Mouse (Mus musculus) MEL (cell line): ENCODE measurements around the gene Helt. TPM values are rescaled to one million over a fixed set of nuclear protein-coding genes. Genes with fewer than 3 reads are reported as not detected.

Experiments
- DNase-seq: peaks from one replicate; pipeline ENCODE4 v3.0.0; 2011; ENCODE audit warnings: low read depth, low spot score
- H3K27ac ChIP-seq: 2 replicates; pipeline ENCODE4 v1.5.1; 2012; ENCODE audit warnings: low read depth, mild to moderate bottlenecking, control low read depth, low read length, moderate library complexity; ENCODE audit not compliant: control insufficient read depth
- H3K27me3 ChIP-seq, 2 experiments: fragments of 150-350 bp in 1 of 2; sonication (generic) in 1 of 2; 2 replicates each; pipeline ENCODE4 v1.6.1; 2012; ENCODE audit warnings: low read length in 2 of 2, mild to moderate bottlenecking in 2 of 2, improper control_type of control experiment in 1 of 2, moderate library complexity in 1 of 2; ENCODE audit not compliant: insufficient read depth in 2 of 2, control insufficient read depth in 1 of 2
- H3K36me3 ChIP-seq, 2 experiments: 2 replicates each; pipeline ENCODE4 v1.6.1; 2012 to 2014; ENCODE audit warnings: low read length in 2 of 2, improper control_type of control experiment in 1 of 2, inconsistent platforms in 1 of 2, mild to moderate bottlenecking in 1 of 2; ENCODE audit not compliant: insufficient read depth in 2 of 2, control insufficient read depth in 1 of 2
- H3K4me1 ChIP-seq, 2 experiments: fragments of 150-350 bp in 1 of 2; sonication (generic) in 1 of 2; 2 replicates each; pipeline ENCODE4 v1.6.1; 2012; ENCODE audit warnings: low read length in 2 of 2, improper control_type of control experiment in 1 of 2, mild to moderate bottlenecking in 1 of 2; ENCODE audit not compliant: insufficient read depth in 2 of 2, control insufficient read depth in 1 of 2
- H3K4me3 ChIP-seq, 2 experiments: fragments of 150-350 bp in 1 of 2; sonication (generic) in 1 of 2; 2 replicates each; pipeline ENCODE4 v1.5.1; 2012; ENCODE audit warnings: low read depth in 2 of 2, low read length in 2 of 2, mild to moderate bottlenecking in 2 of 2, moderate library complexity in 2 of 2, control low read depth in 1 of 2, improper control_type of control experiment in 1 of 2; ENCODE audit not compliant: control insufficient read depth in 1 of 2, insufficient read depth in 1 of 2
- H3K79me2 ChIP-seq: 2 replicates; pipeline ENCODE4 v1.6.1; 2012; ENCODE audit warnings: mild to moderate bottlenecking, low read length, moderate library complexity; ENCODE audit not compliant: control insufficient read depth, poor library complexity, insufficient read depth
- H3K9ac ChIP-seq: 2 replicates; pipeline ENCODE4 v1.6.1; 2012; ENCODE audit warnings: low read depth, mild to moderate bottlenecking, control low read depth, low read length, moderate library complexity; ENCODE audit not compliant: control insufficient read depth, poor library complexity, severe bottlenecking
- H3K9me3 ChIP-seq: fragments of 150-350 bp; sonication (generic); replicated peaks from 2 replicates; pipeline ENCODE4 v1.6.1; 2012; ENCODE audit warnings: mild to moderate bottlenecking, low read length, improper control_type of control experiment, moderate library complexity; ENCODE audit not compliant: insufficient read depth
- E2F4 ChIP-seq: IDR thresholded peaks from 2 replicates; pipeline ENCODE4 v1.6.1; 2011; ENCODE audit warnings: low read depth, low read length, improper control_type of control experiment, borderline replicate concordance
- ELF1 ChIP-seq: IDR thresholded peaks from 2 replicates; pipeline ENCODE4 v1.6.1; 2014; ENCODE audit warnings: low read depth, mild to moderate bottlenecking, inconsistent platforms, low read length, improper control_type of control experiment, moderate library complexity
- EP300 ChIP-seq, 2 experiments: IDR thresholded peaks; 2 replicates each; pipeline ENCODE4 v1.6.1; 2011; ENCODE audit warnings: improper control_type of control experiment in 2 of 2, low read length in 2 of 2, low read depth in 1 of 2, mild to moderate bottlenecking in 1 of 2
- ETS1 ChIP-seq: IDR thresholded peaks from 2 replicates; pipeline ENCODE4 v1.6.1; 2012; ENCODE audit warnings: low read depth, mild to moderate bottlenecking, inconsistent platforms, low read length, improper control_type of control experiment, moderate library complexity
- GABPA ChIP-seq: IDR thresholded peaks from 2 replicates; pipeline ENCODE4 v1.6.1; 2012; ENCODE audit warnings: low read depth, mild to moderate bottlenecking, inconsistent platforms, low read length, improper control_type of control experiment, moderate library complexity
- GATA1 ChIP-seq: IDR thresholded peaks from 2 replicates; pipeline ENCODE4 v1.6.1; 2011; ENCODE audit warnings: low read depth, low read length, improper control_type of control experiment
- MAFK ChIP-seq: IDR thresholded peaks from 2 replicates; pipeline ENCODE4 v1.6.1; 2011; ENCODE audit warnings: low read depth, mild to moderate bottlenecking, low read length, improper control_type of control experiment, borderline replicate concordance
- MAX ChIP-seq: IDR thresholded peaks from 2 replicates; pipeline ENCODE4 v1.6.1; 2011; ENCODE audit warnings: low read length, improper control_type of control experiment
- MYB ChIP-seq: IDR thresholded peaks from 2 replicates; pipeline ENCODE4 v1.6.1; 2011; ENCODE audit warnings: mild to moderate bottlenecking, low read depth, low read length, improper control_type of control experiment
- POLR2A ChIP-seq, 2 experiments: IDR thresholded peaks; 2 replicates each; pipeline ENCODE4 v1.6.1; 2011 to 2012; ENCODE audit warnings: low read length in 2 of 2, mild to moderate bottlenecking in 2 of 2, control low read depth in 1 of 2, improper control_type of control experiment in 1 of 2, low read depth in 1 of 2, moderate library complexity in 1 of 2; ENCODE audit not compliant: control insufficient read depth in 1 of 2, insufficient read depth in 1 of 2, poor library complexity in 1 of 2
- RAD21 ChIP-seq: IDR thresholded peaks from 2 replicates; pipeline ENCODE4 v1.6.1; 2011; ENCODE audit warnings: mild to moderate bottlenecking, low read depth, low read length, improper control_type of control experiment
- RCOR1 ChIP-seq: IDR thresholded peaks from 2 replicates; pipeline ENCODE4 v1.6.1; 2012; ENCODE audit warnings: low read depth, mild to moderate bottlenecking, inconsistent platforms, low read length, improper control_type of control experiment
- UBTF ChIP-seq: IDR thresholded peaks from 2 replicates; pipeline ENCODE4 v1.6.1; 2012; ENCODE audit warnings: low read depth, mild to moderate bottlenecking, inconsistent platforms, low read length, improper control_type of control experiment, moderate library complexity, borderline replicate concordance; ENCODE audit not compliant: insufficient read depth
- ZC3H11A ChIP-seq: IDR thresholded peaks from 2 replicates; pipeline ENCODE4 v1.6.1; 2012; ENCODE audit warnings: low read depth, mild to moderate bottlenecking, inconsistent platforms, low read length, improper control_type of control experiment
- ZNF384 ChIP-seq: IDR thresholded peaks from 2 replicates; pipeline ENCODE4 v1.6.1; 2012; ENCODE audit warnings: low read depth, mild to moderate bottlenecking, inconsistent platforms, low read length, improper control_type of control experiment
- polyA plus RNA-seq, 2 experiments: library from polyadenylated mRNA; stranded (reverse) in 1 of 2; unstranded in 1 of 2; fragments of >175 nt in 1 of 2; fragments of >200 nt in 1 of 2; gene quantifications; 2 replicates each; pipeline versions ENCODE4 v1.2.1 to v1.2.4; 2012; ENCODE audit warnings: low replicate concordance in 2 of 2, low read depth in 1 of 2; ENCODE audit not compliant: insufficient read length in 2 of 2, insufficient read depth in 1 of 2, missing spikeins in 1 of 2
- total RNA-seq: library from RNA; depleted of rRNA; stranded (reverse); fragments of 300-350 nt; gene quantifications from 2 replicates; pipeline ENCODE4 v1.2.3, GENCODE M21; 2012; rRNA removed

The Helt gene
- total RNA-seq (not detected in 2 replicates), polyA plus RNA-seq (not detected)

DNA sequence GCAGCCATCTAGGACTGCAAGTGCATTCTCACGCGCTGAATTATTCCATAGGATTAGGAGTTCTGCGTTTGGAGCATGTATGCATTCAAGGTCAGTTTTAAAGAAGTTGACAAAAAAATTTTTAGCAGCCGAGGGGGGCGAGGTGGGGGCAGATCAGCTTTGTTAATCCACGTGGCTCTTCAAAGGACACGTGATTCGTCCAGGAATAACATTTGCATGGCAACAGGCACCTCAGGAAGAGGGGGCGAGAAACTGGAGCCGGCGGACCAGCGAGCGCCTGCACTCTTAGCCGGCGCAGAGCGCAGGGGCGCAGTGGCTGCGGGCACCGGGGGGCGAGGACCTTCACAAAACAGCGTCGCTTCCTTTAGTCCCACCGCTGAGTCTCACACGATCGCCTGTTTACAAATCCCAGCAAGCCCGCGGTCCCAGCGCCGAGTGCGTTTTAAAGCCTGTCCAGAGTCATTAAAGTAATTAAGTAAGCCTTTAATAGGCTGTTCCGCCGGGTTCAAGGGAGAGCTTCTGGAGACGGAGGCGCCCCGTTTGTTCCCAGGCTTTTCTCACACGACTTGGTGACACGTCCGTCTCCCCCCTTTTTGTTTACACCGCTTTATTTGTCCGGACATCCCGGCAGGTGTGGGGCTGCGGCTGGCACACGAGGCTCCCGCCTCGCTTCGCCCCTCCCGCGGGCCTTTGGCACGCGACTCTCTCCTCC, at the start of gene Helt:
Gene Helt (minus strand): TSS at position 491 of the 712 bp plus-strand sequence.
- Histone ChIP-seq H3K27me3 (peaks cover 0 to 4% of the 10 kb centered on the region in 2 experiments; a peak in 2 of 4 replicates), H3K4me3 (no peak within 1 kb of the TSS), H3K79me2 (no peaks in the 10 kb centered on the region), H3K36me3 (no peaks in the 10 kb centered on the region), H3K4me1 (no peaks in the 10 kb centered on the region), H3K27ac (no peak within 1 kb of the TSS), H3K9me3 (no peaks in the 10 kb centered on the region), H3K9ac (no peak within 1 kb of the TSS)
- no peak for DNase-seq
- TF ChIP-seq MAX (no peak), MAFK (no peak), ELF1 (no peak), GABPA (no peak), MYB (no peak), UBTF (no peak), ETS1 (no peak), GATA1 (no peak), E2F4 (no peak), RCOR1 (no peak), RAD21 (no peak), POLR2A (IDR thresholded peaks at IDR 0.05; ENCODE audit: control insufficient read depth in 1 of 2, insufficient read depth in 1 of 2, low read depth in 1 of 2, low read length in 2 of 2, poor library complexity in 1 of 2) (no peak), EP300 (IDR thresholded peaks at IDR 0.05; ENCODE audit: low read depth in 1 of 2, low read length in 2 of 2) (no peak)

DNA sequence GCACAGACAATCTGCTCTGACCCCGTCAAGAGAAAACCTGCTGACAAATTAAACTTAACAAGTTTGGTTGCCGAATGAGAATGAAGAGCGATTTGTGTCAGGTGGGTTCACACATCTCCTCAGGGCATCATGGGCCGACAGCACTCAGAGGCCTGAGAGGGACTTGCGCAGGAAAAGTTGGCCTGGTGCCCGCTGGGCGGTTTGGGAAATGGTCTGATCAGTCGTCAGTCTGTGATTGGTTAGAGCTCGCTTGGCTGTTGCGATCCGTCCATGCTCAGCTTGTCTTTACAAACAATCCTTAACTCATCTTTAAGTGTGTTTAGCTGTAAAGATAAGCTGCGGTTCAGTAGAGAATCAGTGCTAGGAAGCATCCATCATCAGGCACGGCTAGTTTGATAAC, 47.8 kb upstream of the Helt start:
- Histone ChIP-seq H3K9ac (no peak overlapping the region), H3K9me3 (no peaks in the 10 kb centered on the region), H3K27ac (no peak overlapping the region), H3K36me3 (no peaks in the 10 kb centered on the region), H3K27me3 (no peaks in the 10 kb centered on the region; a peak in 1 of 4 replicates), H3K79me2 (no peaks in the 10 kb centered on the region), H3K4me1 (no peaks in the 10 kb centered on the region), H3K4me3 (no peak overlapping the region)
- TF ChIP-seq MAX (no peak), ZC3H11A (no peak), ZNF384 (no peak)
- DNase-seq: no peak
